Comparison of ENCODE assay signal across 8 mouse cellular contexts in genomic region chr9:64281781-64282178, GRCm38 (mm10). TPM values are rescaled to one million over a fixed set of nuclear protein-coding genes. Genes with fewer than 3 reads are reported as not detected.
DNase-seq lines count a peak whose midpoint lies in the region; ATAC-seq and TF ChIP-seq lines count a peak whose summit lies in the region.

No protein-coding gene starts in this region.

- ATAC-seq in liver, embryonic 14.5 days (ENCODE audit: insufficient read depth), result peak; percentile 84
- ATAC-seq in megakaryocyte progenitor cell, adult 5-6 weeks (replicated peaks; ENCODE audit: poor library complexity), result no peak; the same call in 1 of the 2 replicates

- no peaks in the 10 kb centered on the region for H3K9me3 ChIP-seq in liver, embryonic 14.5 days (ENCODE audit: control insufficient read depth, low read length)

- H3K36me3 ChIP-seq in thymus, adult 2 months (ENCODE audit: control insufficient read depth, insufficient read depth, low read length), result no peaks in the 10 kb centered on the region
- H3K36me3 ChIP-seq in liver, embryonic 14.5 days (replicated peaks; ENCODE audit: control insufficient read depth, insufficient read depth, low read depth), result peaks cover 4% of the 10 kb centered on the region

- no peak; the same call in 1 of the 2 replicates for TF ChIP-seq EP300 in liver, embryonic 14.5 days (IDR thresholded peaks at IDR 0.05; ENCODE audit: low read depth)

- peak overlapping the region; percentile 76 for H3K4me2 ChIP-seq in liver, embryonic 14.5 days (ENCODE audit: low read depth)

- H3K4me1 ChIP-seq in cerebellum, adult 2 months (ENCODE audit: control insufficient read depth, insufficient read depth, low read length), result no peaks in the 10 kb centered on the region
- H3K4me1 ChIP-seq in thymus, adult 2 months (replicated peaks; ENCODE audit: control insufficient read depth, insufficient read depth, low read length), result no peaks in the 10 kb centered on the region; the same call in 1 of the 2 replicates
- peaks cover 6 to 8% of the 10 kb centered on the region in 2 experiments; a peak in 3 of 4 replicates for H3K4me1 ChIP-seq in liver, embryonic 14.5 days (replicated peaks; ENCODE audit: control insufficient read depth in 2 of 2, insufficient read depth in 2 of 2, low read length in 1 of 2)

- no peak overlapping the region for H3K27ac ChIP-seq in cerebellum, adult 2 months (ENCODE audit: insufficient read depth, low read length)
- H3K27ac ChIP-seq in thymus, adult 2 months (ENCODE audit: control insufficient read depth, insufficient read depth, low read length), result peak overlapping the region; percentile 57; the same call in 1 of the 2 replicates
- H3K27ac ChIP-seq in liver, embryonic 14.5 days, result peak overlapping the region; percentile 73

- WGBS in cerebellum, adult 2 months, result under 1% methylated on average over 24 of the region's 24 CpGs
- WGBS in thymus, adult 2 months, result under 1% methylated on average over 24 of the region's 24 CpGs
- WGBS in liver, embryonic 14.5 days (ENCODE audit: insufficient replicate concordance), result under 1% methylated on average over 24 of the region's 24 CpGs

- peak overlapping the region; percentile 75 for H3K4me3 ChIP-seq in cerebellum, adult 2 months (replicated peaks; ENCODE audit: insufficient read depth, low read depth, low read length)
- H3K4me3 ChIP-seq in thymus, adult 2 months (ENCODE audit: control insufficient read depth, insufficient read depth, low read length), result peak overlapping the region; percentile 82
- peak overlapping the region; percentile 94 for H3K4me3 ChIP-seq in liver, embryonic 14.5 days (ENCODE audit: insufficient read depth in 1 of 2, low read depth in 2 of 2, low read length in 2 of 2)

- no peaks in the 10 kb centered on the region for H3K27me3 ChIP-seq in cerebellum, adult 2 months (ENCODE audit: control insufficient read depth, insufficient read depth, low read length)
- no peaks in the 10 kb centered on the region for H3K27me3 ChIP-seq in thymus, adult 2 months (ENCODE audit: control insufficient read depth, insufficient read depth, low read length)
- no peaks in the 10 kb centered on the region for H3K27me3 ChIP-seq in liver, embryonic 14.5 days (ENCODE audit: control insufficient read depth, insufficient read depth, low read length)

- no peak for DNase-seq in cerebellum, adult 2 months
- DNase-seq in cerebellum, adult 9-10 months, result no peak
- no peak for DNase-seq in thymus, adult 2 months
- DNase-seq in thymus, postnatal 10 days (ENCODE audit: low spot score in 2 of 2), result no peak
- DNase-seq in liver, embryonic 14.5 days (ENCODE audit: low read depth in 3 of 3, low spot score in 3 of 3), result peak in 1 of 3 experiments; percentile 36
- DNase-seq in urinary bladder, adult 2 months (ENCODE audit: low spot score), result no peak
- no peak for DNase-seq in testis, postnatal 14 days (ENCODE audit: low spot score)

- TF ChIP-seq CTCF in cerebellum, adult 2 months (IDR thresholded peaks at IDR 0.05; ENCODE audit: borderline replicate concordance, insufficient read depth, low read depth, low read length), result no peak
- no peak for TF ChIP-seq CTCF in thymus, adult 2 months (IDR thresholded peaks at IDR 0.05; ENCODE audit: borderline replicate concordance, control insufficient read depth, extremely low read depth, insufficient read depth, low read length, poor library complexity)
- TF ChIP-seq CTCF in liver, embryonic 14.5 days (IDR thresholded peaks at IDR 0.05; ENCODE audit: low read depth), result no peak

- TF ChIP-seq POLR2A in cerebellum, adult 2 months (IDR thresholded peaks at IDR 0.05; ENCODE audit: borderline replicate concordance, insufficient read depth, low read length), result no peak
- no peak for TF ChIP-seq POLR2A in thymus, adult 2 months (IDR thresholded peaks at IDR 0.05; ENCODE audit: control insufficient read depth, extremely low read depth, insufficient read depth, low read length, poor library complexity)

- peak overlapping the region; percentile 99 for H3K9ac ChIP-seq in liver, embryonic 14.5 days (replicated peaks)

RNA-seq across cellular contexts. Expression of gene Tipin, which starts 0.4 kb away (rescaled TPM):
- 40.8 and 44.6 TPM in 2 replicates for polyA plus RNA-seq in cerebellum, adult 2 months (2012; rRNA removed)
- 16.5 and 19.1 TPM in 2 replicates for polyA plus RNA-seq in thymus, adult 2 months (2012; rRNA removed)
- polyA plus RNA-seq in liver, embryonic 14.5 days (2012; rRNA removed), result 74.2 and 121 TPM in 2 replicates
- 241 and 245 TPM in 2 replicates for polyA plus RNA-seq in liver, embryonic 14.5 days (2014; fragmentation: Nextera tagmentation; extraction: Ambion mirVana)
- 39.2 and 43.9 TPM in 2 replicates for polyA plus RNA-seq in urinary bladder, adult 2 months (2012; rRNA removed)
- total RNA-seq in megakaryocyte progenitor cell, adult 5-6 weeks (2015), result 280 and 286 TPM in 2 replicates
- total RNA-seq in megakaryocyte progenitor cell, adult 5-6 weeks (2017), result 316 and 335 TPM in 2 replicates

RNA-seq across cellular contexts. Expression of gene Map2k1, which starts 28.3 kb away (rescaled TPM):
- polyA plus RNA-seq in cerebellum, adult 2 months (2012; rRNA removed), result 109 and 119 TPM in 2 replicates
- 47.6 and 50.4 TPM in 2 replicates for polyA plus RNA-seq in thymus, adult 2 months (2012; rRNA removed)
- polyA plus RNA-seq in liver, embryonic 14.5 days (2012; rRNA removed), result 11.7 and 13.5 TPM in 2 replicates
- polyA plus RNA-seq in liver, embryonic 14.5 days (2014; fragmentation: Nextera tagmentation; extraction: Ambion mirVana), result 24.9 and 25.7 TPM in 2 replicates
- 63.7 and 67.4 TPM in 2 replicates for polyA plus RNA-seq in urinary bladder, adult 2 months (2012; rRNA removed)
- total RNA-seq in megakaryocyte progenitor cell, adult 5-6 weeks (2015), result 34.0 and 38.3 TPM in 2 replicates
- 47.0 and 54.7 TPM in 2 replicates for total RNA-seq in megakaryocyte progenitor cell, adult 5-6 weeks (2017)

RNA-seq across cellular contexts. Expression of gene Uchl4, which starts 46.8 kb away (rescaled TPM):
- 0.11 and 0.13 TPM in 2 replicates for polyA plus RNA-seq in cerebellum, adult 2 months (2012; rRNA removed)
- 0.18 TPM in 1 of 2 replicates, not detected in the other for polyA plus RNA-seq in thymus, adult 2 months (2012; rRNA removed)
- 0.06 and 0.13 TPM in 2 replicates for polyA plus RNA-seq in liver, embryonic 14.5 days (2012; rRNA removed)
- polyA plus RNA-seq in liver, embryonic 14.5 days (2014; fragmentation: Nextera tagmentation; extraction: Ambion mirVana), result 0.75 and 0.77 TPM in 2 replicates
- 0.27 and 0.39 TPM in 2 replicates for polyA plus RNA-seq in urinary bladder, adult 2 months (2012; rRNA removed)
- 0.62 and 0.88 TPM in 2 replicates for total RNA-seq in megakaryocyte progenitor cell, adult 5-6 weeks (2015)
- total RNA-seq in megakaryocyte progenitor cell, adult 5-6 weeks (2017), result 1.1 and 1.4 TPM in 2 replicates

RNA-seq across cellular contexts. Expression of gene Dis3l, which starts 59.3 kb away (rescaled TPM):
- polyA plus RNA-seq in cerebellum, adult 2 months (2012; rRNA removed), result 41.7 and 43.0 TPM in 2 replicates
- polyA plus RNA-seq in thymus, adult 2 months (2012; rRNA removed), result 11.0 and 12.0 TPM in 2 replicates
- 3.4 and 4.9 TPM in 2 replicates for polyA plus RNA-seq in liver, embryonic 14.5 days (2012; rRNA removed)
- polyA plus RNA-seq in liver, embryonic 14.5 days (2014; fragmentation: Nextera tagmentation; extraction: Ambion mirVana), result 8.0 and 8.6 TPM in 2 replicates
- 20.2 and 21.5 TPM in 2 replicates for polyA plus RNA-seq in urinary bladder, adult 2 months (2012; rRNA removed)
- 14.2 and 14.9 TPM in 2 replicates for total RNA-seq in megakaryocyte progenitor cell, adult 5-6 weeks (2015)
- 17.8 and 20.7 TPM in 2 replicates for total RNA-seq in megakaryocyte progenitor cell, adult 5-6 weeks (2017)
